Mouse (Mus musculus) megakaryocyte progenitor cell, adult 5-6 weeks (primary cell): ENCODE results near the gene Ttc21a. TPM values are rescaled to one million over a fixed set of nuclear protein-coding genes. Genes with fewer than 3 reads are reported as not detected.

Experiments used
- ATAC-seq: replicated peaks from 2 replicates; pipeline ENCODE4 v1.8.0; 2016; ENCODE audit warnings: mild to moderate bottlenecking, moderate TSS enrichment, inconsistent platforms; ENCODE audit not compliant: poor library complexity
- total RNA-seq, 2 experiments: library from RNA; stranded (forward) in 1 of 2; stranded (reverse) in 1 of 2; fragments of 157-497, 149-512 nt in 1 of 2; fragments of 200-1000 nt in 1 of 2; gene quantifications; 2 replicates each; pipeline versions ENCODE4 v1.2.3 to v1.2.4; 2015 to 2017

Ttc21a gene
- total RNA-seq (2015) (2.3 and 2.4 TPM in 2 replicates), total RNA-seq (2017) (3.4 and 5.7 TPM in 2 replicates)

DNA sequence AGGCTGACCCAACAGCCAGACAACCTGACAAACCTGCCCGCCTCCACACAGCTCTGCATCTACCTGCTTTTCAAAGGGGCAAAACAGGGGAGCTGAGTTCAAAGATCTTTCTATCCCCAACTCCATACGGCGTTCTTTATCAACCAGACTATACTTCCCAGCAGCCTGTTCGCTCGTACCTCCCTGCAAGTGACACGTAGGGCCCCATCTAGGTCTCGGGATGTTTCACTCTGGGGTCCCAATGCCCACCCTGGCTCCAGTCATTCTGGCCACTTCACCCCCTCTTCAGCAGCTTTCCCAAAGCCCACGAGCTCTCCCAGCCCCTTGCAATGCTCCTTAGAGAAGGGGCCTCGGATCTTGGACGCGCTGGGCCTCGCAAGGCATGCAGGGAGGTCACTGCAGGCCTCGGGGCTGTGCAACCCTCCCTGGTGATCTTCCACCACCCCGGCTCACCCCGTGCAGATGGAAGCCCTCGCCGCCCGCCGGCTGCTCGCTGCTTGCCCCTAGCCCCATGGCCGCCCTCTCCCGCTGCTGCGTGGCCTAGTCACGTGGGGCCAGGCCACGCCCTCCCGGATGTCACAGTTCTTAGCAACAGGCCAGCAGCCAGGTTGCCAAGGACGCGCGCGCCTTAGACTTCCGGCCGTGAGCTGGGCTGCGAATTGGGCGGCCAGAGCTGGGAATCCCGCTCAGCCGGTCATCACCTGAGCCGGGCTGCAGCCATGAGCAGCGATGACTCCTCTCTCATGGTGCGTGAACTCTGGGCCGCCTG is at the start of gene Ttc21a, which contains the start of gene Gorasp1:
Gene Ttc21a, plus strand, starts transcription at position 602 of the 769 bp plus-strand sequence.
Gene Gorasp1, minus strand, starts transcription at position 561 of the 769 bp plus-strand sequence.
- peak; percentile 92 for ATAC-seq

DNA sequence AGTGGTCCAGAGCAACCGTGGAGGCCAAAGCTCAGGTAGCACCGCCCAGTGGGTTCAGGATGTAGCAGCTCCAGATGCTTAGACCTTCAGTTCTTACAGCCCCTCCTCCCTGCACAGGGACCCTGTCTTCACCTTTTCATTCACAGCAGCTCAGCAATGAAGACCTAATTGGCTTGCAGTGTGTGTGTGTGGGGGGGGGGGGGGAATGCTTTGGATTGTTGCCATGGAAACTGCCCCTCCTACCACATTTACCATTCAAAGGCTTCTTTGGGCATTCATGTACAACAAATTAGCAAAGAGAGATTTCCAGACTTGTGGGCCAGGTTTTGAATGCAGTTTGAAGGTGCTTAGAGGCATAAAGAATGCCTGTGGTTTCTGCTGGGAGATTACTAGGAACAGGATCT is 48.6 kb upstream of the Ttc21a start:
- ATAC-seq = no peak

DNA sequence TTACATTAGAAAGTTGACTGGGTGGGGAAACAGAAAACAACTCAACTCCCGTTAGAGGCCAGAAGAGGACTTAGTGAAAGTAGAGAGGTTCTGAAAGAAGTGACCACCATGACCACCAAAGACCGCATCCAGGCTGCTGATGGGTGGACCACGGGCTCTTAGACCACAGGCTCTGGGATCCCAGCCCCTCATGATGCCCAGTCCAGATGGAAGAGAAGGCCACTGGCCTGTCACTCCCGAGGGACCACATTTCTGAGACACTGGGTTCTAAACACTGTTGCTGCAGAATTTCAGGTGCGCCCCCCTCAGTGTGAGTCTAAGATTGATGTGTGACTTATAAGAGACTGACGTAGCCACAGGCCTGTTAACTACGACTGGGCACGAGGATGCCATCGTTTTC is 48.0 kb upstream of the Ttc21a start:
- no peak for ATAC-seq

DNA sequence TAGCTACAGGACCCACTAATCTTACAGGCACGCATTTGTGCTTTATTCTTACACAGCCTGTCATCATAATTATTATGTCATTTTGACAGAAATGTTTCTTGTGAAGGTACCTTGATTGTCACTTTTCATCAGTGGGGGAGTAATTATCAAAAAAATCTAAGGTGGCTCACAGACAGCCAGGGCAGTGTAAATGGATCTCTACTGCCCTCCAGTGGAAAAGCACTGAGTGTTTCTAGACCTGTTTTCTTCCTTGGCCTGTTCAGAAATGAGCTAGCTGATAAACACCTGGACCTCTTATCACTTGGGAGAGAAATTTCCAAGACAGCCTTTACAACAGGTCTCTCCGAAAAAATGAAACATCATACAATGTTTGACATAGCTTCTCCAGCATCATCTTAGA is 46.7 kb upstream of the Ttc21a start:
- peak; percentile 40 for ATAC-seq

DNA sequence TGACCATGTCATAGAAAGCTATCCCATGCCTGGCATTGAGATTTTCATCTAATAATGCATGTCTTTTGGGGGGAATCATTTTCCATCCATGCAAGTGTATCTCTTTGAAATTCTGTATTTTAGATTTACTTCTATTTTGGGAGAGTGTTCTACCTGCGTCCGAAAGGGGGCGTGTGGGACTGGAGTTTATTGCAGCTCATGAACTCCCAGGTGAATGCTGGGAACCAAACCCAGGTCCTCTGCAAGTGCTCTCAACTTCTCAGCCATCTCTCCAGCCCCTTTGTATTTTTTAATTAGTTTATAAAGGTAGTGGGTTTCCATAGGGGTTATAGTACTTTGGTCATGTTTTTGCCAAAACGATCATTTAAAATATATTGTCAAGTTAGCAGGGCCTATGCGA is 43.5 kb upstream of the Ttc21a start:
- ATAC-seq = no peak

DNA sequence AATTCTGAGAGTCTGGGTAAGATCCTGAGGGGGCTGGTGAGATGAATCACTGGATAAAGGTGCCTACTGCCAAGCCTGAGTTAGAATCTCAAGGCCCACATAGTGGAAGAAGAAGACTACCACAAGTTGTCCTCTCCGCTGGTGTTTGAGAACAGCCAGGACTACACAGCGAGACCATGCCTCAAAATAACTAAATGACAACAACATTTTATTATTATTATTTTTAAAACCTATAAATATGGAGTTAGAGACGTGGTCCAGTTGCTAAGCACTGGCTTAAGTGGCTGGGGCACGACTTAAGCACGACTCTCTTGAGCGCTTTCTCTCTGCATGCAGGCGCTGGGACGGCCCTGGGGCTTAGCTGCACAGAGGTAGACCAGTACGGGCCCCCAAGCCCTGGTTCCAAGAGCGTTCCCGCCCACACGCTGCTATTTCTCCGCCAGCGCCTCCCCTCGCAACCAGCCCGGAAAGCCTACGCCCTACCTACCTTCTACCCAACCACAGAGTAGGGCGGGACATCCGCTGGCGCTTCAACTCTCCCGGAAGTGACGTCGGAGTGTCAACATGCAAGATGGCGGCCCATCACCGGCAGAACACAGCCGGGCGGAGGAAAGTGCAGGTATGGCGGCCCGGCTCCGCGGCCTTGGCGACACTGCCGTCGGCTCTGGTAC is 42.9 kb upstream of the Ttc21a start, which contains the start of gene Wdr48:
Gene Wdr48, plus strand, starts transcription at position 540 of the 671 bp plus-strand sequence.
- ATAC-seq = peak; percentile 96

- peak; percentile 48 for ATAC-seq
Measured at GRCm38 (mm10) chr9:119895040-119895721, 42.2 kb upstream of the Ttc21a start.

GRCm38 (mm10) chr9:119899446-119899845 is 38.0 kb upstream of the Ttc21a start:
- peak; percentile 36 for ATAC-seq

DNA sequence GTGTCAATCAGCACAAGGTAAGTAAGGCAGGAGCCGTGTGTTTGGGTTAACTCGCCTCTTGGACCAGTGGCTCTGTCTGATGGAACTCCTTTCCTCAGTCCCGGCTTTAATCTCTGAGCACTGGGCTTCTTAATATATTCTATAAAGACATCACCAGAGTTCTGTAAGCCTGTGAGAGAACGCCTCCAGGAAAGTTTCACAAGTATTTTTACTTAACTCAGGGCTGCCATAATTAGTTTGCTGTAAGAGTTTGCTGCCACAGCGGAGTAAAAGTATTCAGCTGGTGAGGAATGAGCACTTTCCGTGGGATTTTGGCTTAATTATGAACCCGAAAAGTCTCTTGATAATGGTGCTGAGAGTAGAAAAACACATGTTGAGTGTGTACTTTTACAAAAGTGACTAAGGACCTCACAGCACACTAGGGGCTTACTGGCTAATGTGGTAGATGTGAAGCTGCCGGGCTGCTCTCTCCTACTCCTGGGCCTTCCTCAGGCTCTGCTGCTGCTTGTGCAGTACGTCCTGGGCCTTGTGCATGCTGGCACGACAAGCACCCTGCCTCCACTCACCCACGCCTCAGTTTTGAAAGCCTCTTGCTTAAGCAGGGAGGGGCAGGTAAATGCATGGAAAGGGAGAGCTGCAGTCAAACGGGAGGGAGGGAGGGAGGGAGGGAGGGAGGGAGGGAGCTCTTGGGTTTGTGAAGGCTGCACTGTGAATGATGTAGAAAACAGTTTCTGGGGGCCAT is 34.8 kb upstream of the Ttc21a start:
- no peak for ATAC-seq

DNA sequence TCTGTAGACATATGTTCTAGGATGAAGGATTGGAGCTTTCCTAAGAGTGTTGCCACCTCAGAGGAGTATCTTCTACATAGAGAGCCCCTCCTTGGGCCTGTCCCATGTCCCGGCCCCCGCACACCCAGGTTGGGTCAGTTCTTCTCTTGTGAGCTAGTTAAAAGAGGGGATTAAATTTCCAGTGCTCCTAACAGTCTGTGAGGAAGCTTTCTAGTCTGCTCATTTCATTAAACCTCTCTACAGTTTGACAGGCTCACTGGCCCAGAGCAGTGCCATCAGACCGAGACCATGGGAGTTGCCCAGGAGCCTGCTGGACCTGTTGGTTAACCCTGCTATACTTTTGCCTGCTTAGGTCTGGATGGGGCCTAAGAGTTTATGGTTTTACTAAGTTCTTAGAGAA is 28.7 kb upstream of the Ttc21a start:
- no peak for ATAC-seq

DNA sequence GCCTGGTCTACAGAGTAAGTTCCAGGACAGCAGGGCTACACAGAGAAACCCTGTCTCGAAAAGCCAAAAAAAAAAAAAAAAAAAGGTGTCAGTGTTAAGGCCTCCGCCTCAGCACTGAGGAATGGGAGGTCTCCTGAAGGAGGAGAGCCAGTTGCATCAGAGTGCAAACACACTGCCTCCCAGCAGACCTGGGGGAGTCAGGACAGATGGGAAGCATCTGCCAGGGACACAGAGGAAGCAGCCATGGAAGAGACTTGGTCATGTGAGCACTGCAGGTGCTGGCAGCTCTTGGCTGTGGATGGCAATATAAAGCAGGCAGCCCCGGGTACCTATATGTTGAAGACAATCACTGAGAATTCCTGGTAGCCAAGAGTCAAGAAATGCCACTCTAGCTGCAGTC is 27.5 kb upstream of the Ttc21a start:
- ATAC-seq = no peak

DNA sequence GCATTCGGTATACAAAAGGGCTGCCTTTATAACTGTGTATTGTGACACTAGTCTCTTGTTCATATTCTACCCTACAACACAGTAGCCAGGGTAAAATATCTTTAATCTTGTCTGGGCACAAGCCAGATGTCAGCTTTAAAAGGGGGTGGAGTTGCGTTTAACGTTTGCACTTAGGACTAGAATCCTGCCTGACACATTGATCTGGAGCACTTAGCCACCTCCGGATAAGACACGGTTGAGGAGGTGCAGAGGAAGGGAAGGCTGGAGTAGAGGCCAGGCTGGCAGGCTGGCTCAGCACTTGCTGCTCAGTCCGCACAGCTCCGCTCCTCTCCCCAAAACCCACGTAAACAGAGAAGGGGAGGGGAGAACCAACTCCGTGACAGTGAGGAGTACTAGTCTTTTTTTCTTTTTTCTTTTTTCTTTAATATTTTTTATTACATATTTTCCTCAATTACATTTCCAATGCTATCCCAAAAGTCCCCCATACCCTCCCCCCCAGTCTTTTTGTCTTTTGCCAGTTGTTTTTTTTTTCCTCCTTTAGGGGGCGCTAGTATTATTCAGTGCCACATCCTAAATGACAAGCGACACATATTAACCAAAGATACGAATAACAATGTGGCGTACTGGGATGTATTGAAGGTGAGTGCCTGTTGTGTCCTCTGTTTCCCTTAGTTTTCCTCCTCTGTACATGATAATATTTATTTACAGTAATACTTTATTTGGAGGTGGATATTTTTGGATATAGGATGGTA is 24.1 kb upstream of the Ttc21a start:
- ATAC-seq = peak; percentile 50; the same call in 1 of the 2 replicates

DNA sequence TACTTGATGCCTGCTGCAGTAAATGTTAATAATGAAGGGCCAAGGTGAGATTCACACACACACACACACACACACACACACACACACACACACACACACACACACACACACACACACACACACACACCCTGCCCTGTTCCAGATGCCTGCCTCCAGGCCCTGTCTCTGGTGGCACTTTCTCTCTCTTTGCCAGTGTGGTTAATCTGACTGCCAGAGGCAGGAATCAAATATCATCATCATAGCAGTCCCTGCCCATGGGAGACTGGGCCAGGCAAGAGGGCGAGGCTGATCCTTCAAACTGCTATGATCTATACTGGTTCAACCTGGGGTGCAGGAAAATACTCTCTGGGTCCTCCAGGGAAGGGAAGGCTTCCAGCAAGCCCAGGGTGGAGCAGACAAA is 17.5 kb upstream of the Ttc21a start:
- ATAC-seq = no peak

DNA sequence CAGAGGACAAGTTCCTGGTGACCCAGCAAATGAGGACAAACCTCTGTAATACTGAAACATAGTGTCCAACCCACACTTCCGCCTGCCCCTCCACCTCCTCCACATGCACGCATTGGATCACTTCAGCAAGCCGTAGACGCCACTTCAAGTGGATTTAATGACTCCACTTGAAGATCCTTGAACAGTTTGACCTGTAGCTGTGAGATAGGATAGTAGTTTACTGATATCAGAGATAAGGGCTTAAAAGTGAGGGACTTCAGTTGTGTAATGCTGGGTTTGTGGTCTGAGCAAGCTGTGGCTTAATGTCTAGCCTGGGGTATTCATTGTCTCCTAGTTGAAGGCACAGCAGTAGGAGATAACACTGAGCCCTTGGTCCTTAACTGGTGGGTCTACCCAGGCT is 13.9 kb upstream of the Ttc21a start:
- ATAC-seq = no peak

GRCm38 (mm10) chr9:119925120-119925657 is 12.2 kb upstream of the Ttc21a start:
- peak; percentile 92 for ATAC-seq

GRCm38 (mm10) chr9:119925729-119926128 is 11.7 kb upstream of the Ttc21a start:
- ATAC-seq = no peak

DNA sequence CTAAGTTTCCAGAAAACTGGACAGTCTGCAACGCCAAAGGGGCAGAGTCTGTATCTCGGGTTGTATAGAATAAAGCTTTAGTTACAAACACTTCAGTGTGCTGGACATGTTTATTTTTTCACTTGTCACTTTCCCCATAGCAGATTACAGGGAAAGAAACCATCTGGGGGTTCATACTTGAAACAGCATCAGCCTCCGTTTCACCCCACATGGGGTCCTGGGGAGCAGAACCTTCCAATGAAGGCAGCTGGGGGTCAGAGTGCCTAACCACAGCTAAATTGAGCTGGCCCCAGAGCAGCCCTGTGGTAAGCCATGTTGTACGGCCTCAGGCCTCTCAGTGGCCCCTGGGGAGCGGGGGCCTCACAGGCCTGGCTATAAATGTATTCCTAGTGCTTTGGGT is 10.9 kb upstream of the Ttc21a start:
- ATAC-seq = no peak

- no peak for ATAC-seq
Measured at GRCm38 (mm10) chr9:119932358-119932757, 5.0 kb upstream of the Ttc21a start.

DNA sequence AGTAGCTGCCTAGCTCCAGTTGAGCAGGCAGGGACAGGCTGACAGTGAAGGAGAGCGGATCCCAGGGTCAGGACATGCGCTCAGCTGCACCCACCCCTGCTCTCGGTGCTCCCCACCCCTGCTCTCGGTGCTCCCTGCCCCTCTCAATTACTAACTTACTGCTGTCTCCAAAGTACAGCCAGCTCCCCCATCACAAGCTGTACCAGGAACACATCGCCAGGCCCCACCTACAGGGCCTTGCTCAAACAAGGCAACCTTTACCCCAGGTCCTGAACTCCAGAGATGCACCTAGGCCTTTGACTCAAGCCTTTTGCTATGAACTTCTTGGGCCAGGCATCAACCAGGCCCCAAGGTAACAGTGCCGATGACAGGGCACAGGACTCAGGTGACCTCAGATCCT is 3.7 kb upstream of the Ttc21a start:
- ATAC-seq = no peak

DNA sequence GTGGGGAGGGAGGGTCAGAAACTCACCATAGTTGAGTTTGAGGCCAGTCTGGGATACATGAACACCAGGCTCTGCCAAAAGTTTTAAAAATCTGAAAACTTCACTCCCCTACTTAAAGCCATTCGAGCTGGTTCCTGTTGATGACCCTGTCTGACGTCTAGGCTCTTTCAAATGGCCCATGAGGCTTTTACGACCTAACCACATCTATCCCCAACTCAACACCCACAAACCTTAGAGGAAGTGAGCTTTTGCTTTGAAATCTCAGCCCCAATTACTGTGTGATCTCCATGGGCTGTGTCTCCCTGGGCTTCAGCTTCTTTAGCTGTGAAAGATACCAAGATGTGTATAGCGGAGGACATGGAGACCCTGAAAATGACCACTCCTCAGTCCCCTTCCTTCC is 1.1 kb downstream of the Ttc21a start:
- peak; percentile 26; the same call in 1 of the 2 replicates for ATAC-seq
